Comparison of ENCODE assay signal across 8 mouse cellular contexts in the genomic region with DNA sequence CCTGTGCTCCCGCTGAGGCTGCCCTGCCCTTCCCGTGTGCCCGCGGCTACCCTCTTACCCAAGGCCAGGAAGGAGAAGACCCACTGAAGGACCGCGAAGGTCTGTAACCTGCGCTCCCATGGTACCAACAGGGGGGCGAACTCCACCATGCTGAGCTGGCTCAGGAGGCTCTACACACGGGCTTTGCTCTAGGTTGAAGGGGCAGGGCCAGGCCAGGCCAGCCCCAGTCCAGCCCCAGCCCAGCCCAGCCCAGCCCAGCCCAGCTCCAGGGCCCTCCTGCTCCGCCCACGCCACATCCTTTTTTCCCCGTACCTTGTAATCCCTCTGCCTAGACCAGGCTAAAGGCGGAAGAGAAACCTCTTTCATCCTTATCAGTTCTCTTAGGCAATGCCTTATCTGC. TPM values are rescaled to one million over a fixed set of nuclear protein-coding genes. Genes with fewer than 3 reads are reported as not detected.
DNase-seq lines count a peak whose midpoint lies in the region; ATAC-seq lines count a peak whose summit lies in the region.
"Had no signal": no experiment of that assay in that cellular context is flagged by ENCODE, and none has a peak within 500 bp of the region (broad histone marks: within the 10 kb centered on the region; RNA-seq: fewer than 3 reads in every experiment).

A gene (minus strand): TSS at position 203 of the 400 bp plus-strand sequence.

- H3K4me1 ChIP-seq in lung, embryonic 16.5 days (replicated peaks; ENCODE audit: control insufficient read depth, insufficient read depth, low read length): peaks cover 10% of the 10 kb centered on the region
- H3K4me1 ChIP-seq in hindbrain, embryonic 12.5 days: peaks cover 19% of the 10 kb centered on the region
- H3K4me1 ChIP-seq in liver, embryonic 15.5 days (replicated peaks): peaks cover 26% of the 10 kb centered on the region

- peak within 1 kb of the TSS; percentile 29 for H3K4me3 ChIP-seq in lung, embryonic 16.5 days (ENCODE audit: low read length)
- peak within 1 kb of the TSS; percentile 2; the same call in 1 of the 2 replicates for H3K4me3 ChIP-seq in hindbrain, embryonic 12.5 days
- peak within 1 kb of the TSS; percentile 45 for H3K4me3 ChIP-seq in liver, embryonic 15.5 days (replicated peaks)

- peak; percentile 84 for ATAC-seq in lung, embryonic 16.5 days (ENCODE audit: low read depth)
- no peak for ATAC-seq in hindbrain, embryonic 12.5 days (ENCODE audit: low FRiP score)
- peak; percentile 87 for ATAC-seq in liver, embryonic 15.5 days (ENCODE audit: insufficient read depth)

- no peak within 1 kb of the TSS for H3K27ac ChIP-seq in lung, embryonic 16.5 days (ENCODE audit: low read length)
- no peak within 1 kb of the TSS for H3K27ac ChIP-seq in hindbrain, embryonic 12.5 days
- no peak within 1 kb of the TSS; the same call in 1 of the 2 replicates for H3K27ac ChIP-seq in liver, embryonic 15.5 days (replicated peaks)

- WGBS in lung, embryonic 16.5 days: 2% methylated on average over 13 of the region's 13 CpGs
- 7% methylated on average over 13 of the region's 13 CpGs for WGBS in hindbrain, embryonic 12.5 days
- 1% methylated on average over 13 of the region's 13 CpGs for WGBS in liver, embryonic 15.5 days (ENCODE audit: insufficient replicate concordance)

- H3K27me3 ChIP-seq in lung, embryonic 16.5 days (ENCODE audit: control insufficient read depth, insufficient read depth, low read depth, low read length): peaks cover 9% of the 10 kb centered on the region
- peaks cover 19% of the 10 kb centered on the region for H3K27me3 ChIP-seq in hindbrain, embryonic 12.5 days
- peaks cover 36% of the 10 kb centered on the region for H3K27me3 ChIP-seq in liver, embryonic 15.5 days

- H3K9me3 ChIP-seq in lung, embryonic 16.5 days (ENCODE audit: control insufficient read depth, low read length): no peaks in the 10 kb centered on the region
- no peaks in the 10 kb centered on the region for H3K9me3 ChIP-seq in hindbrain, embryonic 12.5 days (replicated peaks)
- no peaks in the 10 kb centered on the region for H3K9me3 ChIP-seq in liver, embryonic 15.5 days (replicated peaks)

- no peaks in the 10 kb centered on the region for H3K36me3 ChIP-seq in lung, embryonic 16.5 days (ENCODE audit: control insufficient read depth, insufficient read depth, low read length)
- no peaks in the 10 kb centered on the region for H3K36me3 ChIP-seq in hindbrain, embryonic 12.5 days
- no peaks in the 10 kb centered on the region for H3K36me3 ChIP-seq in liver, embryonic 15.5 days (replicated peaks)

- intact Hi-C loops in left cerebral cortex, postnatal 25 days (cut with DNase I): no loop called here

- no peak within 1 kb of the TSS for H3K9ac ChIP-seq in lung, embryonic 16.5 days (ENCODE audit: low read length)
- H3K9ac ChIP-seq in hindbrain, embryonic 12.5 days: no peak within 1 kb of the TSS
- H3K9ac ChIP-seq in liver, embryonic 15.5 days: peak within 1 kb of the TSS; percentile 6; the same call in 1 of the 2 replicates

- no peak for DNase-seq in lung, postnatal 25 days (ENCODE audit: low spot score)
- DNase-seq in yolk sac, embryonic 10.5 days (ENCODE audit: low spot score): peak; percentile 92
- no peak for DNase-seq in left cerebral cortex, postnatal 25 days (ENCODE audit: low spot score in 2 of 2)
- DNase-seq in gastrocnemius, postnatal 25 days: no peak
- DNase-seq: heart, postnatal 10 days had no signal

- peak within 1 kb of the TSS; percentile 52 for H3K4me2 ChIP-seq in lung, embryonic 16.5 days (ENCODE audit: low read depth, low read length)
- H3K4me2 ChIP-seq in hindbrain, embryonic 12.5 days (replicated peaks): peak within 1 kb of the TSS; percentile 33
- peak within 1 kb of the TSS; percentile 62 for H3K4me2 ChIP-seq in liver, embryonic 15.5 days

RNA-seq across cellular contexts. Expression of the gene that starts here (rescaled TPM):
- 0.80 and 0.94 TPM in 2 replicates for polyA plus RNA-seq in lung, embryonic 16.5 days (2015; fragmentation: Nextera tagmentation; extraction: Ambion mirVana)
- polyA plus RNA-seq in hindbrain, embryonic 12.5 days (2016; fragmentation: Nextera tagmentation; extraction: Ambion mirVana): 5.3 and 6.3 TPM in 2 replicates
- 30.7 and 30.9 TPM in 2 replicates for polyA plus RNA-seq in liver, embryonic 15.5 days (2015; fragmentation: Nextera tagmentation; extraction: Ambion mirVana)
- not detected for total RNA-seq in left cerebral cortex, postnatal 25 days (2021)
- total RNA-seq in gastrocnemius, postnatal 25 days (2021): not detected
- total RNA-seq: heart, postnatal 10 days had no signal

Comparison
In these comparisons a context has a peak if more than half of its experiments do, and no peak if none do; other contexts are left out.
1. Peak in ATAC-seq, H3K4me3 ChIP-seq and H3K4me2 ChIP-seq in lung, embryonic 16.5 days; RNA of the gene not detected or under 1 TPM.